Mouse (Mus musculus) skeletal muscle tissue, adult 2 months (tissue): Measurements from ENCODE around the gene Prim2.

Source experiments
- DNase-seq: peaks from one replicate; pipeline ENCODE4 v3.0.0-alpha.2; 2012; ENCODE audit warnings: low read depth, low spot score

Gene Prim2

DNA sequence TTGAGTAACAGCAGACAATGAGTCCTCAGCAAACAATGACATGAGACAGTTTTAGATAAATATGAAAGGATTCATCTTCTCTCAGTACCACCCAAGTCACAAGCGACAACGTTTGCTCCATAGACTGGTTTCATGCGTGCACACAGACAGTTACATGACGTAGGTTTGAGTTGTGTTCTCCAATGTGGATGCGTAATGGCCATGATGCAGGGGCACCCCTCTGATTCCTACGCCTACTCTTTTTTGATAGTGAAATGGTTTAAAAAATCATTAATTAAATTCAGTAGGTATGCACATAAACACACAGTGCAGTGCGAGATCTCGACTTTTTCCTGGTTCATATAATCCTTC, 174.4 kb downstream of the Prim2 start:
- no peak for DNase-seq

DNA sequence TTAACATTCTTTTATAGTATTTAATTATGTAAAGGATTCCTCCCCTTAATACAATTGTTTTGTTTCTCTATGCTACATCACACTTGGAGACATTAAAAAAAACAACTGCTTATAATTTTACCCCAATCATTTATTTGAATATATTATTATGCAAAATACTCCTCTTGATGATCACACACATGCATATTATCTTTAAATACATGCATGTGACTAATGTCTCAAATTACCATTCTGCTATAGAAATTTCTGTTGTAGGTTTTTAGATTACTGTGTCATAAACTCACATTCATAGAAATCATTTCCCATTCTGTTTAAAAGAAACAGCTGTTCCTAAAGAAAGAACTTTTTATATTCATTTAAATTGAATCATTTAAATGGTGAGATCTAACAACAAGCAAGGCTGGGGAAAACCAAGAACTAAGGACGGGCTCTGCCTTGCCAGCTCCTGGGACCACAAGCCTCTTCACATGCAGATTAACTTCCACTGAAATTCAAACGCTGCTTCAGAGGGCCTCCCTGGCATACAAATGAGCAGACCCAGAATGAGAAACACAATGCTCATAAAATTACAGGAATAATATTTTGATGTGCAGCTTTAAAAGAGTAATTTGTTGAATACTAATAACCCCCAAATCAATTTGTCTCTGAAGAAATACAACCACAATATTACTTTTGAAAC, 174.9 kb downstream of the Prim2 start:
- DNase-seq: no peak

DNA sequence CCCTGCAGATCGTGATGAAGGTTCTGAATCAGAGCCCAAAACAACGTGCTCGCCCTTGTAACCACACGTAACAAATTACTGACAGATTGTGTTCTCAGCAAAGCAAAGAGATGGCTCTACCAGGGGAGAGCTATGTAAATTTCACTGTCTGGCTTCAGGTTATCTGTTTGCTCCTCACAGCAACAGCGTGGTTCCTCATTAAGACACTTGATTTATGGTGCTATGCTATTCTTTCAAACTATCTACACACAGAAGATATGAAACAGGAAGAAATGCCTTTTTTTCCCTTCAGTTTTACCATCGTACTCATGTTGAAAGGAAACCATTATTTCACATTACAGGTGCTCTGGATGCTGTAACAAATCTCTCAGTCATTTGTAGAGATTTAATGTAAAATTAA, 179.4 kb downstream of the Prim2 start:
- no peak for DNase-seq

DNA sequence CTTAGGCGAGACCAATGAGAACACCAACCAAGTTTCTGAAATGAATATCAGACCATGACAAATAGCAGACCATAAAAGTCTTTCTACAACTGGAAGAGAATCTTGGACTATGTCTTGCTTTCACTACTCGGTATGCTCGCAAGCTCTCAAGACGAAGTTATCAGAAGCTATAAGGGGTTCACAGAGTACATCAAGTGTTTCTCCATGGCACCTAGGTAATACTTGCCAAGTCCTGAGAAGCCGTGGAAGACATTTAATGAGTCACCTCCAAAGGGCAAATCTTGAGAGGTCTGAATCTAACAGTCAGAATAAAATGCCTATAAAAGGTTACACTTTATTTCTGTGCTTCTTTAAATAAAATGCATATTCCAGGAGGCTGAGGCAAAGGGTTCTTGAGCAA, 181.2 kb downstream of the Prim2 start:
- no peak for DNase-seq

DNA sequence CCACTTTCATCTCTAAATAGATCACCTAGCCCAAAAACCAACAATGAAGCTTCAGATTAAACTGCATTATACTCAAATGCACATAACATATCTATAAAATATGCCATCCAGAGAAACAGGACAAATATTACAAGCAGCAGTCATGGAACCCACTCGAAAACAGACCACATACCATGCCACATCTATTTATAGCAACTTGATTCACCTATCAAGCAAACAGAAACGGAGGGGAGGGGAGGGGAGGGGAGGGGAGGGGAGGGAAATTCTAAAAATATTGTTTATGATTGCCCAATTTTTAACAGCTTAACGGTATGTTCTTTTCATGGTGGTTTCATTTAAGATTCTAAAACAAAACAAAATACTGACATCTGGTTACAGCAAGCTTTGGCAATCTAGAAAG, 185.8 kb downstream of the Prim2 start:
- no peak for DNase-seq

DNA sequence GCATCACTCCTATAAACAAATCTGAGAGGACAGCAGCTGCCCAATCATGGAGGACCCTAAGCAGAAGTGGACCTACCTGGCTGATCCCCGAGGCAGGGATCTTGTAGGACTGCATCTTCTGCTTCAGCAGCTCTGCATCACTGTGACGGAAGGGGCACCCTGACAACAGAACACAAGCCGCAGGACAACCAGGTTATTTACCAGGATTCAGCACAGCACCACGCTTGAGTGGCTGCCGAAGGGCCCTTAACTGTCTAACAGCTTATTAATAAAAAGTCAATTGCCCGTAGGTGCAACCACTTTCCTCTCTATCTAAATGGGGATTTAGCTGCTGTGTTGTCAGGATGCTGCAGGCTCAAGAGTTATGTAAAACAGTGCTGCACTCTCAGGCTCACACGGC, 189.2 kb downstream of the Prim2 start:
- no peak for DNase-seq

DNA sequence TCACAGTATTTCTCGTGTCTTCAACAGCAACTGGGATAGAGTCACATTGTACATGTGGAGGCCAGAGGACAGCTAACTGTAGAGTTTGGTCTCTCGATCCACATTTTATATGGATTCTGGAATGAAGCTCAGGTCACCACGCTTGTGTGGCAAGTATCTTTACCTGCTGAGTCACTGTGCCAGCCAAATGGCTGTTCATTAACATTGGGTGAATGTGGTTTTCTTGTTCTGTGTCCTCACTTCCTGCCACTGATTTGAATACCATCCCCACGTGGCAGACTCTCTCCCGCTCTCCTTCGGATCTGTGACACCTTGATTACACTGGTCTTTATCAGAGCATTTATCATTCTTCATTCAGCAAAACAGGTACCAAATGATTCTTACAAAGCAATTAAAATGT, 198.5 kb downstream of the Prim2 start:
- DNase-seq: no peak

DNA sequence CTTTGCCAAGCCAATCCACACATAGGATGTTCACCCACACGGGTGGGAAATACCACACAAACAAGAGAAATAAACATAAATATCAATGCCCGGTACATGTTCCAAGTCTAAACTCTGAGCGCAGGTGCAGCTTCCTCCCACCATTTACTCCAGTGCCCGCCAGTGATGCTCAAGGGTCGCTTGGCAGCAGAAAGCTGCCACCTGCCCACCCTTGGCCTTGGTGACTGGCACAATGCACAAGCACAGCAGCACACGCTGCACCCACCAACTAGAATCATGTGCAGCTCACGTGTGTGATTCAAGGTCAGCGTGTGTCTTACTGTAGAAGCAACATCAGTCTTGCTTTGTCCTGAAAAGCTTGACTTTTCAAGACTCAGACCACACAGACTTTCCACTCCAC, 199.4 kb downstream of the Prim2 start:
- DNase-seq: no peak

DNA sequence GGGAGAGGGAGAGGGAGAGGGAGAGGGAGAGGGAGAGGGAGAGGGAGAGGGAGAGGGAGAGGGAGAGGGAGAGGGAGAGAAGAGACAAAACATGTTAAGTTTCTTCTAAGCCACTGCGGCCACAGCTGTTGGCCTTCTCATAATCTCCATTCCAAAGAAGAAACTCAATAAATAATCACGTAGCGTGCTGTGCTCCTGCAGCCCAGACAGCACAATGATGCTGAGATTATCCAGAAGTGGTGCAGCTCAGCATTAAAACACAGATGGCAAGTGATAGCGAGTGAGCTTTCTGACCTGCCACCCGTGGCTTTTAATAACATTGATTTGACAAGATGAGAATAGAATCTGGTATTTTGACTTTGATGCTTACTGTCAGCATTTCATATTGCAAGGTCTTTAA, 205.4 kb downstream of the Prim2 start:
- no peak for DNase-seq

DNA sequence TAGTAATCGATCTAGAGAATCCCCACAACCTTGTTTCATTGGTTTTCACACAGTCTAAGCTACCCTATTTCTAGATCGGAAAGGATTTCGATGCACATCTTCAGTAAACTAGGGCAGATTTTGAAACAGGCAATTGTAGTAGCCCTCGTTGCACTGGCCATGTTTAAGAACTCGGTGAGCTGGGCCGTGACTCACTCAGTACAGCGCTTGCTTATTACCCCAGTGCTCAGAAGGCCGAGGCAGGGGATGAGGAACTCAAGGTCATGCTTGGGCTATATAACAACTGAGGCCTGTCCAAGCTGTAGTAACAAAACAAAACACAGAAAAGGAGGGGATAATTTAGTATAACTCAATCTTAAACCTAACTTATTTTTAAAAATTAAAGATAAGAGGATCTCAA, 208.9 kb downstream of the Prim2 start:
- no peak for DNase-seq

DNA sequence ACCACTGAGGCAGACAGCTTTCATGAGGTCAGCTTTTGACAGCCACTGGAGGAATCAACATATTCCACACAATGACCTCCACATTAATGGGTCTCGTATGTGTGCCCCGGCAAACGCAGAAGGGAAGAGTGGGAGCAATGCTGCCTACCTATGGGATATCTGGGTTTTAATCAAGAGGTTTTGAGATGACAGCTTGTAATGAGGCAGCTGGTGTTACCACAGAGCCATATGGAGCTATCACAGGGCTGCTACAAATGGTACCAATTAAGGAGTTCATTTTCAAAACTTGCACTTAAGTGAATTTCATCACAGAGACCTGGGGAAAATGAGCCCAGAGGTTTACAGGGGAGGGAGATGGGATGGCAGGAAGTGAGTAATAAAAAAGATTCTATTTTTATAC, 209.3 kb downstream of the Prim2 start:
- DNase-seq: no peak

DNA sequence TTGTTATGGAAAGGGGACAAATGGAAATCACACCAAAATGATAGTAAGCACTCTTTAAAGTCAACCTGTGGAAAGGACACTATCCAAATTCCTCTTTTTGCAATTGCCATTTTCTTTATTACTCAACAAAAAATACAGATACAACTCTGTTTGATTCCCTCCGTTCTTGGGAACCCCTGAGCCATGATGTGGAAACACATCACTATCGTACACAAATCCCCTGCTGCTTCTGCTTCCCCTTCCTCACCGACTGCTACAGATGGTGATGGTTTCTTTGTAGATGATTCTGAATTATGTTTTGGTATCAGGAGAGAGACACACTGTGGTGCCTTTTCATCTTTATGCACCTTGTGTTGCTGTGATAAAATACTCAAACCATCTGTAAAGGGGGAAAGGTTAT, 210.6 kb downstream of the Prim2 start:
- no peak for DNase-seq

DNA sequence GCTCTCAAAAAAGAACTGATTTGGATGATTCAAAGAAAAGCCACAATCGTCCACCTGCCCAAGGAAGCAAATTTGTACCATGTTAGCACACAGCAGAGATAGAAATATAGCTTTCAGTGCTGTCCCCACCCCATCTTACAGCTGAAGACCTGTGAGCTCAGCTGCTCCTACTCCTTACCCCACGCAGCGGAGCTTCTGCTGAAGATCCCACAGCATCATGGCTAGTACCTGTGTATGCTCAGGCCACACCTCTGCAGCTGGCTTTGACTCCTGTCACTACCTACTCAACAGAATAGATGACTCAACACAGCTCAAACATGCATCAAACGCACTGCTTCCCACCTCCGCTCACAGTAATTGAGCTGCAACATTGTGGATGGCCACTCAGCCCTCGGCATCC, 215.3 kb downstream of the Prim2 start:
- no peak for DNase-seq

DNA sequence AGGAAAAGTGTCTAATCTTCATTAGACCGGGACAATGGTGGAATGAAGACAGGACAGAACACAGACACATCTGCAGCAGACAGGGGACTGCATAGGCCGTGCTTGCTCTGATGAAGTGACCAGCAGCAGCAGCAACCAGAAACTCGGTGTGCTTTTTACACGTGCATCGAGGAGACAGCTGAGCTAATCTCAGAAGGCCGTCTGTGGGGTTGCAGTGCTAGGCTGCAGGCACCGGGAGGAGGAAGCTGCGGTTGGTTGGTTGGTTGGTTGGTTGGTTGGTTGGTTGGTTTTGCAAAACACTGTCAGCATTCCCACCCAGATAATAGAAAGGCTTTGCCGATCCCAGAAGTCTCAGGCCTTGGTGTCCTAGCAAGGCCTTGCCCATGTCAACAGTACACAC, 216.3 kb downstream of the Prim2 start:
- no peak for DNase-seq

DNA sequence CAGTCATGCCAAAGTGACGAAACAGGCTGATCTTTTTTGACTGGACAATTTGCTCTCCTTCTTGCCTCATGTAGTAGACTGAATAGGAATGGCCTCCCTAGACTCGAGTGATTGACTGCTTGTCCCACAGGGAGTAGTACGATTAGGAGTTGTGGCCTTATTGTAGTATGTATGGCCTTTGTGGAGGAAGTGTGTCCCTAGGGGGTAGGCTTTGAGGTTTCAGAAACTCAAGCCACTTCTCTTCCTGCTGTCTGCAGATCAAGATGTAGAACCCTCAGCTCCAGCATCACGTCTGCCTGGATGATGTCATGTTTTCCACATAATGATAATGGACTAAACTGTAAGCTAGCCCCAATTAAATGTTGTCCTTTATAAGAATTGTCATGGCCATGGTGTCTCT, 222.4 kb downstream of the Prim2 start:
- no peak for DNase-seq

DNA sequence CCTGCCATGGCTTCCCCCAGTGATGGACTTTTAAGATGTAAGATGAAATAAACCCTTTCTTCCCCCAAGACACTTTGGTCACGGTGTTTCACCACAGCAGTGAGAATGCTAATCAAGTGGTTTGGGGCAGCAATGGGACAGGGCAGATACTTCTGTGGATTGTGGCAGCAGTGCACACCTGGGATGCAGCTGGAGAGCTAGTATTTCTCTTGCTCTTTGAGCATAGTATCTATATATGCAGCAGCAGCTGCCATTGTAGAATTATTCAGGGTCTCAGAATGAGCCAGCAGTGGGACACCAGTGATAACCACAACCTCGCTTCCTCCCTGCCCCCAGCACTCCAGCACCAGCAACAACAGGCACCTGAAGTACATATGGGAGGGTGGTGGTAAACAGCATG, 233.4 kb downstream of the Prim2 start:
- DNase-seq: no peak
